Mouse (Mus musculus): ENCODE measurements around the gene Acvr1c. TPM values are rescaled to one million over a fixed set of nuclear protein-coding genes. Genes with fewer than 3 reads are reported as not detected.

The Acvr1c gene
- 0.04 TPM in 2 replicates for polyA plus RNA-seq (2015; fragmentation: Nextera tagmentation; extraction: Ambion mirVana)

DNA sequence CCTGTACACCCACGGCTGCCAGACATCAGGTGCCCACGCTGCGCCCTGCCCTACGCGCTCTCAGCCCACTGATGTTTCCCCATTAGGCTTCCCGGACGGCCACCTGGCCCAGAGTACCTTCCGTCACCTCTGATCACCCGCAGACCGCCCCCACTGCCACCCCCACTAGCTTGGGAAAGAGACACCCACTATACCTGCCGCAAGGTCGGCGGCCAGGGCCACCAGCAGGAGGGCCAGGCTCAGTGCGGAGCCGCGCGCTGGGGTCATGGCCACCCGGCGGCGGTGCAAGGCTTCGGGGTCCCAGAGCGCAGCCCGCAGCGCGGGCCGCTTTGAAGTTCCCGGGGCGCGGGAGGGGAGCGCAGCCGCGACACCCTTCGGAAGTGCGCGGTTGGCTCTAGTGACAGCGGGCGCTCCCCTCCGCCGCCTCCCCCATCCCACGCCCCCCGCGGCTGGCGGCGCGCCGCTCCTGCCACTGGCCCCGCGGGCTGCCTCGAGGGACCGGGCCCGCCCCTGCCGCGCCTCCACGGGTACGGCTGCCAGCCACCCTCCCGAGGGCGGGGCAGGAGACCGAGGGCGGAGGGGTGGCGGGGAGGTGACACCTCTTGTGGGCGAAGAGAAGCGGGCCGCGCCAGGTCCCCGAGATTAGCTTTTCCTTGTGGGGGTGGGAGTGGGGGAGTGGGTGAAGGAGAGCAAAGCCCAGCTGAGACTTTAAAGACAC, at the start of gene Acvr1c:
Acvr1c (minus strand) TSS at position 482 of the 718 bp plus-strand sequence.

Other genes with a start within 250 kb of the Acvr1c start
- gene Cytip, start 162.4 kb downstream of the Acvr1c start, polyA plus RNA-seq (2015; fragmentation: Nextera tagmentation; extraction: Ambion mirVana) = 10.9 and 13.5 TPM in 2 replicates
- gene Gm17409, start 112.2 kb upstream of the Acvr1c start, polyA plus RNA-seq (2015; fragmentation: Nextera tagmentation; extraction: Ambion mirVana) = not detected in 2 replicates
- 1.6 and 1.8 TPM in 2 replicates for gene Acvr1, start 209.3 kb upstream of the Acvr1c start, polyA plus RNA-seq (2015; fragmentation: Nextera tagmentation; extraction: Ambion mirVana)
- 1.0 and 1.3 TPM in 2 replicates for gene Upp2, start 209.4 kb upstream of the Acvr1c start, polyA plus RNA-seq (2015; fragmentation: Nextera tagmentation; extraction: Ambion mirVana)

Measured in spleen, postnatal 0 days (tissue).